Mouse (Mus musculus) megakaryocyte-erythroid progenitor cell, adult 5 weeks (primary cell): ENCODE measurements around the gene Vti1b. TPM values are rescaled to one million over a fixed set of nuclear protein-coding genes. Genes with fewer than 3 reads are reported as not detected.

ENCODE experiments used
- polyA plus RNA-seq: library from polyadenylated mRNA; stranded (reverse); fragments of >175 nt; gene quantifications from 2 replicates; pipeline ENCODE4 v1.2.3, GENCODE M21; 2012

The Vti1b gene
- 58.2 and 61.0 TPM in 2 replicates for polyA plus RNA-seq

GRCm38 (mm10) chr12:79172019-79172941 lies at the start of gene Vti1b:
Vti1b (minus strand) TSS chr12:79172667.

GRCm38 (mm10) chr12:79208703-79209464 lies 36.4 kb upstream of the Vti1b start, which contains the start of gene Rdh12:
Rdh12 (plus strand) TSS chr12:79208914.

GRCm38 (mm10) chr12:79192193-79192592 lies 19.7 kb upstream of the Vti1b start, which contains the start of gene Rdh11:
Rdh11 (minus strand) TSS chr12:79192293.

GRCm38 (mm10) chr12:79130299-79131177 lies 41.9 kb downstream of the Vti1b start, which contains the start of gene Arg2:
Arg2 (plus strand) TSS chr12:79130777.

Other genes with a start within 250 kb of the Vti1b start
- 27.0 and 40.8 TPM in 2 replicates for gene Tmem229b, start 165.0 kb downstream of the Vti1b start, polyA plus RNA-seq
- 0.05 and 0.13 TPM in 2 replicates for gene Plekhh1, start 143.5 kb downstream of the Vti1b start, polyA plus RNA-seq
- gene Pigh, start 83.0 kb downstream of the Vti1b start, polyA plus RNA-seq, result 4.4 and 4.5 TPM in 2 replicates
- not detected in 2 replicates for gene Arg2, start 41.9 kb downstream of the Vti1b start, polyA plus RNA-seq
- 1.6 and 2.1 TPM in 2 replicates for gene Rdh11, start 19.6 kb upstream of the Vti1b start, polyA plus RNA-seq
- 0.59 and 0.68 TPM in 2 replicates for gene Rdh12, start 36.2 kb upstream of the Vti1b start, polyA plus RNA-seq
- 4.3 and 5.8 TPM in 2 replicates for gene Zfyve26, start 123.6 kb upstream of the Vti1b start, polyA plus RNA-seq
- 0.28 and 0.51 TPM in 2 replicates for gene Rad51b, start 124.6 kb upstream of the Vti1b start, polyA plus RNA-seq